Mouse (Mus musculus) ES-Bruce4 (cell line): Measurements from ENCODE around the gene Hoxa9.

Experiments used
- CTCF ChIP-seq: IDR thresholded peaks from one replicate; pipeline ENCODE4 v1.8.1; 2011; ENCODE audit warnings: low read depth, low read length
- EP300 ChIP-seq: IDR thresholded peaks from 2 replicates; pipeline ENCODE4 v1.6.1; 2011; ENCODE audit warnings: low read depth, low read length; ENCODE audit not compliant: insufficient read depth
- POLR2A ChIP-seq: IDR thresholded peaks from one replicate; pipeline ENCODE4 v1.8.1; 2011; ENCODE audit warnings: low read length; ENCODE audit not compliant: insufficient read depth

DNA sequence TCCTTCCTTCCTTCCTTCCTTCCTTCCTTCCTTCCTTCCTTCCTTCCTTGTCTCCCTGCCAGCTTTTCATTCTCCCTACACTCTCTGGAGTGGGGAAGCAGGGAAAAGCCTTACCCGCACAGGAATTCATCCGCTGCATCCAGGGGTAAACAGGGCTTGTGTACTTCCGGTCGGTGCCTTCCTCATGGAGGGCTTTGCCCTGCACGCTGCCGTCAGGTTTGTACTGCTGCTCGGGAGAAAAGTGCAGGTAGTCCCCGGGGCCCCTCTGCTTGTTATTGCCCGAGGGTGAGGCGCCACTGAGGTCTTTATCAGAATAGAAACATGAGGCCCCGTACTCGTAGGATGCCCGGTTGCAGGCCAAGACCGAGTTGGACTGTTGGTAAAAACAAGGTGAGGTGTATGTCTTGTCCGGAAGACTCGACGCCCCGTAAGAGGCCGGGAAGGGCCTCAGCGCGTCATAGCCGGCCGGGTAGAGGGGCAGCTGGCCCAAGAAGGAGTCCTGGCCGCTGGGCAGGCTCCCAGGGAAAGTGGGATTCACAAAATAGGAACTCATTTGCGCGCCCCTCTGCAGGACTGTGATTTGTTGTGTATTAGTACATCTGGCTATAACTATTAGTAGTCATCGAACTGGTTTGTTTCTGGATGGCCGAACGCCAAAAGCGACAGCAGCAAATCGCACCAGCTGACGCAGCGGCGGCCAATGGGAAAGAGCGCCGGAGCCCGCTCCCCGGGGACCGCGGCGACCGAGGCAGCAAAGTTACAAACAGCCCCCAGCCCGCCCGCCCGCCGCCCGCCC lies 22.6 kb downstream of the Hoxa9 start, which contains the start of gene Hoxa6:
- no peak for TF ChIP-seq CTCF
- TF ChIP-seq EP300 = no peak
- no peak for TF ChIP-seq POLR2A
